Mouse (Mus musculus) limb, embryonic 13.5 days (tissue): ENCODE measurements around the gene Car5a. TPM values are rescaled to one million over a fixed set of nuclear protein-coding genes. Genes with fewer than 3 reads are reported as not detected.

ENCODE experiments used
- ATAC-seq: fragments of 200-750 bp; cut with Nextera tagmentation; 2 replicates; pipeline ENCODE4 v1.8.0; 2017; ENCODE audit warnings: low read depth, moderate number of reproducible peaks, moderate TSS enrichment; ENCODE audit not compliant: low FRiP score
- H3K27ac ChIP-seq: fragments of 300-500 bp; sonication (generic); 2 replicates; pipeline ENCODE4 v1.5.1; 2015; ENCODE audit warnings: inconsistent platforms, mild to moderate bottlenecking, moderate library complexity
- H3K27me3 ChIP-seq: fragments of 300-500 bp; sonication (generic); 2 replicates; pipeline ENCODE4 v1.6.1; 2015; ENCODE audit warnings: mild to moderate bottlenecking, inconsistent platforms
- H3K36me3 ChIP-seq: fragments of 300-500 bp; sonication (generic); 2 replicates; pipeline ENCODE4 v1.6.1; 2015; ENCODE audit warnings: inconsistent platforms, mild to moderate bottlenecking, moderate library complexity
- H3K4me1 ChIP-seq: fragments of 300-500 bp; sonication (generic); 2 replicates; pipeline ENCODE4 v1.6.1; 2015; ENCODE audit warnings: inconsistent platforms
- H3K4me2 ChIP-seq: fragments of 300-500 bp; sonication (generic); replicated peaks from 2 replicates; pipeline ENCODE4 v1.6.1; 2015; ENCODE audit warnings: inconsistent platforms, mild to moderate bottlenecking, moderate library complexity
- H3K4me3 ChIP-seq: fragments of 300-500 bp; sonication (generic); 2 replicates; pipeline ENCODE4 v1.5.1; 2015; ENCODE audit warnings: moderate library complexity, mild to moderate bottlenecking, inconsistent platforms
- H3K9ac ChIP-seq: fragments of 300-500 bp; sonication (generic); 2 replicates; pipeline ENCODE4 v1.6.1; 2015; ENCODE audit warnings: mild to moderate bottlenecking, inconsistent platforms
- H3K9me3 ChIP-seq: fragments of 300-500 bp; sonication (generic); 2 replicates; pipeline ENCODE4 v1.6.1; 2016; ENCODE audit warnings: inconsistent platforms
- WGBS: fragments of 180-500 bp; shearing (Covaris S2); methylation state at CpG from one replicate; pipeline ENCODE4 v1.1.7; 2015; 5-methylcytosine and 5-hydroxymethylcytosine counted together
- polyA plus RNA-seq: library from polyadenylated mRNA; unstranded; fragments of >200 nt; fragmentation: Nextera tagmentation; extraction: Ambion mirVana; gene quantifications from 2 replicates; pipeline ENCODE4 v1.2.1, GENCODE M21; 2015

Car5a gene
- polyA plus RNA-seq, 1 experiment from 2014 or later, result not detected

DNA sequence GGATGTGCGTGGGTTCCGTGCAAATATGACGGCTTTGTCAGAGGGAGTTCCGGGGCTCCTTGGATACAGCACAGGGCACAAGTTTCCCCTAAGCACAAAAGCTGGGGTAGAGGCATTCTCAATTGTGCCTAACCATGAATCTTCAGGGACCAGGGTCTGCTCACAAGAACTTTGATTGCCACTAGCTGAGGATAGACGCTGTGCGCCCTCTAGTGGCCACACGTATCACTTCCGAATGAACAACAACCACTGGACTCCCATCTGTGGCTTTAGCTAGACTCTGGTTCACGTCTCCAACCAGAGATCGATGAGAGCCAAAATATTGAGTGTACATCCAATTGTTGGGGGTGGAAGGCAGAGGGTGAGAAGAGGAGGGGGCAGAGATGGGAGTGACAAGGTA lies 19.1 kb downstream of the Car5a start:
- H3K4me1 ChIP-seq, result no peaks in the 10 kb centered on the region
- no peaks in the 10 kb centered on the region for H3K36me3 ChIP-seq
- no peaks in the 10 kb centered on the region for H3K27me3 ChIP-seq
- no peak overlapping the region for H3K4me2 ChIP-seq
- no peak overlapping the region for H3K4me3 ChIP-seq
- no peak for ATAC-seq
- WGBS, result 31% methylated on average over 10 of the region's 10 CpGs
- H3K9me3 ChIP-seq, result no peaks in the 10 kb centered on the region
- H3K9ac ChIP-seq, result no peak overlapping the region
- no peak overlapping the region for H3K27ac ChIP-seq

DNA sequence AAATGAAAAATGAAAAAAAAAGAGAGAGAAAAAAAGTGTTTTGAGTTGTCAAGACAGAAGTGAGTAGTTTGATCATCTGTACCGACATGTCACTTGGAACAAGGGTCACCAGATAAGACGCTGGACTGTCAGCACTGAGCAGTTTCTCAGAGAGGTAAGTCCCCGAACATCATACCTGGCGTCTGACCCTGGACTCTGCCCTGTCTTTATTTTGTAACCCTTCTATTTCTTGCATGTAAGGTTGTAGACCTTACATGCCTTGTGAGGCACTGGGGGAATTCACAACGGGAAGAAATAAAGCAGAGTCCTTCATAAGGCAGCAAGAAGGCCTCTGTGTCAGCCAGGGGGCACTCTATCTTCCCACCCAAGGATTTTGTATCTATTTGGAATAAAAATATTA lies 20.0 kb downstream of the Car5a start:
- Histone ChIP-seq H3K9me3 (no peaks in the 10 kb centered on the region), H3K9ac (no peak overlapping the region), H3K4me3 (no peak overlapping the region), H3K4me2 (no peak overlapping the region), H3K4me1 (no peaks in the 10 kb centered on the region), H3K27me3 (no peaks in the 10 kb centered on the region), H3K27ac (no peak overlapping the region), H3K36me3 (no peaks in the 10 kb centered on the region)
- no peak for ATAC-seq
- 82% methylated on average over 5 of the region's 5 CpGs for WGBS

DNA sequence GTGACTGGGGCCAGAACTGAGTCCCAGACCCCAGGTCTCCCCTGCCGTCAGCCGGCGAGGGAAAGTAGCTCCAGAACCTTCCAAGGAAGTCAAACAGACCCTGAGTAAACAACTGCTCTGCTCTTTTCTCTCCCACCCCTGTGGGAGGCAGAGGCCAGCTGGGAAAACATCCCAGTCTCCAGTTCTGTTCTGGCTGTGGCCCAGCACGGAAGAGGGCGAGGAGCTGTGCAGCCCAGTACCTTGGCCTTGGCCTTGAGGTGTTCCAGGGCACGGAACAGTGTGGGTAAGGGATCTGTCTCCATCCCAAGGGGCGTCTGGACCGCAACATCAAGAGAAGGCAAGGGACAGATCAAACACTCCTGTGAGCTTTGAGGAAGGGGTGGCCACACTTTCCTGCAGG lies 22.6 kb downstream of the Car5a start:
- no peak overlapping the region for H3K9ac ChIP-seq
- no peaks in the 10 kb centered on the region for H3K9me3 ChIP-seq
- H3K4me3 ChIP-seq, result no peak overlapping the region
- no peak overlapping the region for H3K4me2 ChIP-seq
- H3K27me3 ChIP-seq, result no peaks in the 10 kb centered on the region
- WGBS, result 68% methylated on average over 8 of the region's 8 CpGs
- no peak overlapping the region for H3K27ac ChIP-seq
- H3K36me3 ChIP-seq, result no peaks in the 10 kb centered on the region
- no peaks in the 10 kb centered on the region for H3K4me1 ChIP-seq
- ATAC-seq, result no peak

DNA sequence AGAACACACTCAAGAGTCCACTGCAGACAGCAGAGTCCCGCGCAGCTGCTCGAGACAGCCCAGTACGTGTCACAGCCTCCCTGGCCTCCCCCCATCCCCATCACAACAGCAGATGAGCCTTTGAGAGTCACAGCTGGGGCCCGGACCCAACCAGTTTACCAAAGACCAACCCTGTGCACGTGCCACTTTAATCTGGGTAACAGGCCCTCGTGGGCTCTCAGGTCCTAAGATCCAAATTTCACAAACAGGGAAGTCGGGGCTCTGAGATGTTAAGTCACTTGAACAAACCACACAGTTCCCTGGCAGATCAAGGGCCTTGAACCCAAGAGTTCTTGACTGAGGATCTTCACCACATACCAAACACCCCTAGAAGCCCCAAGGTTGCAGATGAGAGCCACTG lies 23.1 kb downstream of the Car5a start:
- no peaks in the 10 kb centered on the region for H3K9me3 ChIP-seq
- H3K4me2 ChIP-seq, result no peak overlapping the region
- H3K27me3 ChIP-seq, result no peaks in the 10 kb centered on the region
- H3K4me3 ChIP-seq, result no peak overlapping the region
- no peak for ATAC-seq
- 77% methylated on average over 8 of the region's 8 CpGs for WGBS
- no peak overlapping the region for H3K9ac ChIP-seq
- H3K36me3 ChIP-seq, result no peaks in the 10 kb centered on the region
- no peaks in the 10 kb centered on the region for H3K4me1 ChIP-seq
- no peak overlapping the region for H3K27ac ChIP-seq

DNA sequence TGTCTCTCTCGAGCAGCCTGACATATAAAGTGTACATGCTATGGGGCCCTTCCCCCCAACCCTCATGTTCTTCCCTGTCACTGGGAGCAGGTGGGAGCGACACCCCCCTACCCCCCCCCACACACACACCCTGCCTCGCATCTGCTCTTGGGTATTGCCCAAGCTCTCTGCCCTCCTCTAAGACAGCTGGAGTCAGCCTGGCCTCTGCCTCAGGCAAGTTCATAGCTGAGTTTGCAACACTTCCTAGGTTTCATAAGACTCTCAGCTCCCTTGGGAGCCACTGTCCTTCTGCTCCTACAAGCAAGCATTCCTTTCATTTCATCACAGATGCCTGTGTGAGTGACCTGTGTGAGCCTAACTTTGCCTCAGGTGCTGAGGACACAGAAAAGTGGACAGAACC lies 25.0 kb downstream of the Car5a start:
- Histone ChIP-seq H3K36me3 (no peaks in the 10 kb centered on the region), H3K27ac (no peak overlapping the region), H3K4me1 (no peaks in the 10 kb centered on the region), H3K4me2 (no peak overlapping the region), H3K4me3 (no peak overlapping the region), H3K27me3 (no peaks in the 10 kb centered on the region; the same call in 1 of the 2 replicates), H3K9ac (no peak overlapping the region), H3K9me3 (no peaks in the 10 kb centered on the region)
- ATAC-seq, result no peak
- 32% methylated on average over 3 of the region's 3 CpGs for WGBS

DNA sequence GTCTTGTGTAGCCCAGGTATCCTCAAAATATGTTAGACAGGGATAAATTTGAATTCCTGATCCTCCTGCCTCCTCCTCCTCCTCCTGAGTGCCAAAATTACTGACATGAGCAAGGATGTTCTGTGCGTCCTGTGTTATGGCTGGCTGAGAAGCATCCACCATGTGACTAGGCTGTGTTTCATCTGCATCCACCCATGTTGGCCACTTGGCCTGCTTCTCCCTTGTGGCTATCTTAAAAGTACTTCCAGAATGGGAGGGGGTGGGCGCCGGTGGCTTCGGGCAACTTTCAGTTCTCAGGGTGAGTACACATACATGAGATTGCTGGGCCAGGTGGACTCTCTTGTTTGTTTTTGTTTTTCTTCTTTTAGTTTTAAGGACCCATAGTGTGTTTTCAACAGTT lies 25.5 kb downstream of the Car5a start:
- no peak overlapping the region for H3K27ac ChIP-seq
- no peaks in the 10 kb centered on the region; the same call in 1 of the 2 replicates for H3K27me3 ChIP-seq
- H3K9me3 ChIP-seq, result no peaks in the 10 kb centered on the region
- H3K9ac ChIP-seq, result no peak overlapping the region
- H3K4me3 ChIP-seq, result no peak overlapping the region
- no peak for ATAC-seq
- H3K36me3 ChIP-seq, result no peaks in the 10 kb centered on the region
- WGBS, result 75% methylated on average over 4 of the region's 4 CpGs
- H3K4me2 ChIP-seq, result no peak overlapping the region
- no peaks in the 10 kb centered on the region for H3K4me1 ChIP-seq

DNA sequence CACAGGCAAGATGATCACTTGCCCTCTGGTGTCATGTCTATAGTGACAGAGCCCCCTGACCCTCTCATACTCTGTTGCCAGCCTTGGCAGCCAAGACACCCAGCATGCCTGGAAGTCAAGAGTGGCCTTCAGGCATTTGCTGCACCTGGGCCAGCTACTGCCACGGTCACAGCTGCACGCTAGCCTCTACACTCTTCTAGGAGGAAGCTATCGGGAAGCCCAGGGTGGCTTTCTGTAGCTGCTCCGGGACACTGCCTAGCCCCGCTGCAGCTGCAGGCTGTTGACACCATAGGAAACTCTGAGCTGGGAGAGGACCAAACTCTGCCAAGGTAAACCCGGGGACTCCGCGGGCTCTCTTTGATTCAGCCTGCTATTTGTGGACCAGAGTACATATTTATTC lies 31.3 kb downstream of the Car5a start:
- Histone ChIP-seq H3K4me2 (no peak overlapping the region), H3K27ac (no peak overlapping the region), H3K9me3 (no peaks in the 10 kb centered on the region), H3K36me3 (no peaks in the 10 kb centered on the region), H3K4me1 (0 out of 2 replicates have a peak, but pooled peaks cover under 1% of the 10 kb centered on the region), H3K9ac (no peak overlapping the region), H3K27me3 (peaks cover 6% of the 10 kb centered on the region), H3K4me3 (no peak overlapping the region)
- WGBS, result 74% methylated on average over 8 of the region's 8 CpGs
- ATAC-seq, result no peak

DNA sequence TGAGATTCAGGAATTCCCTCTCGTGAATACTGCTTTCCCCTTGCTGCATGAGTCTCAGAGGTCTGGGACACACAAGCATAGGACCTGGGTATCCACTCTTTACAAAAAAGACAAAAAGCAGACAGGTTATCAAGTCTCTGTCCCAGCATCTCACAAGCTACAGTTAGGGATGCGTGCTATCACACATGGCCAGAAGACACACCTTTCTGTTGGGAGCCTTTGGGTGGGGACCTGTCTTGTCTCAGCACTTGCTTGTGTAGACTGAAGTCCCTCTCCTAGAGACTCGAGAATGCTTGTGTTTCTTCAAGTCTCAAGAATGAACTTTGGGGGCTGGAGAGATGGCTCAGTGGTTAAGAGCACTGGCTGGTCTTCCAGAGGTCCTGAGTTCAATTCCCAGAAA lies 31.9 kb downstream of the Car5a start:
- no peaks in the 10 kb centered on the region for H3K9me3 ChIP-seq
- H3K9ac ChIP-seq, result no peak overlapping the region
- H3K36me3 ChIP-seq, result no peaks in the 10 kb centered on the region
- 71% methylated on average over 3 of the region's 3 CpGs for WGBS
- peaks cover 9% of the 10 kb centered on the region for H3K27me3 ChIP-seq
- H3K4me3 ChIP-seq, result no peak overlapping the region
- no peak overlapping the region for H3K27ac ChIP-seq
- ATAC-seq, result no peak
- H3K4me2 ChIP-seq, result no peak overlapping the region
- peaks cover 6% of the 10 kb centered on the region for H3K4me1 ChIP-seq

DNA sequence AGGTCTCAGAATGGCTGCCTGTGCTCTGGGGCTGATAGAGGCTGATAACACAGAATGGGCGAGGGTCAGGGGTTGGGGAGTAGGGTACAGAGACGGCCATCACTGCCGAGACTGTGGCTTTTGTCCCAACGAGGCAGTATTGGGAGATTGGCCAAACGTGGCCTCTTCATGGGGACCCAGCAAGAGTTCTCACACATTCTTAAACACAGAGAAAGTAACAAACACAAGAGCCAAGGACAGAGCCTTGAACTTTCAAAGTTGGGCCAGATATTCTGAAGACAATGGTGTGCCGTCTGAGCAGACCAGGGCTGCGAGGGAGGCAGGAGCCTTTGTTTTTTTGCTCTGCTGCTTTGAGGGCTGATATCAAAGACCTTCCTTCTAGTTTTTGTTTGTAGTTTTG lies 32.7 kb downstream of the Car5a start:
- no peak overlapping the region for H3K27ac ChIP-seq
- H3K4me1 ChIP-seq, result peaks cover 6% of the 10 kb centered on the region
- no peak overlapping the region for H3K4me3 ChIP-seq
- peaks cover 9% of the 10 kb centered on the region for H3K27me3 ChIP-seq
- H3K9ac ChIP-seq, result no peak overlapping the region
- no peaks in the 10 kb centered on the region for H3K36me3 ChIP-seq
- no peak for ATAC-seq
- H3K4me2 ChIP-seq, result no peak overlapping the region
- WGBS, result 69% methylated on average over 7 of the region's 7 CpGs
- no peaks in the 10 kb centered on the region for H3K9me3 ChIP-seq

DNA sequence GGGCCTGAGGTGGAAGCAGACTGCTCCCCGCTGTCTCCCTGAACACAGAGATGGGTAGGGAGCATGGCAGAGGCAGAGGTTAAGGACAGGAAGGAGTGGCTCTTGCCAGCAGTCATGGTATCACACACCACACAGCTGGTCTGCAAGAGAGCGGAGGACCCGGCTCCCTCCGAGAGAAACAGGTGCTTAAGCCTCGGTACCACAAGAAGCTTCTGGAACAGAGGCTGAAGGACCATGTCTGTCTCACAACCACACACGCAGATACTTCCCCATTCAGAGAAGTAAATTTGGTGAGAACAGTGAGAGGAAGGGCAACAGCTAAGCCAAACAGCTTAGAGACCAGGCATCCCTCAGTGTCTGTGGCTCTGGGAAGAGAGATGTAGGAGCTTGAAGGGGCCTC lies 33.3 kb downstream of the Car5a start:
- Histone ChIP-seq H3K27me3 (peaks cover 9% of the 10 kb centered on the region), H3K36me3 (no peaks in the 10 kb centered on the region), H3K4me1 (peaks cover 12% of the 10 kb centered on the region), H3K27ac (no peak overlapping the region), H3K4me3 (no peak overlapping the region), H3K9me3 (no peaks in the 10 kb centered on the region), H3K4me2 (no peak overlapping the region), H3K9ac (no peak overlapping the region)
- WGBS, result 84% methylated on average over 6 of the region's 6 CpGs
- ATAC-seq, result no peak

DNA sequence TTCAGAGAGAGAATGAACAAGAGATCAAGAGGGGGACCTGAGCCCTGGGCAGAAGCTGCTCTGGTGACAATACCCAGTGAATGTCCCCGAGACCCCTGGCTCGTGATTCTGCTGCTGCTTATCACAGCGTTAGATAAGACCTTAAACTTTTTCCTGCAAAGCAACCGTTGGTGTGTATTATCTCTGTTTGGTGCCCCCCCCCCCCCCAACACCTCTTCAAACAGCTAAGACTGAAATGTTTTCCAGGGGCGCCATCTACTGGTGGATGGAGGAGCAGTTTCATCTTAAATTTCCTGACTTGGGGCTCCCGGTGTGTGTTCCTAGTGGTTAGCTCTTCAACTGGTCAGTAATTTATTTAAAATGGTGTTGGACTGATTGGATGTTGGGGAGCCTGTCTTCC lies 35.0 kb downstream of the Car5a start:
- H3K9ac ChIP-seq, result no peak overlapping the region
- H3K4me2 ChIP-seq, result no peak overlapping the region
- no peak for ATAC-seq
- H3K4me3 ChIP-seq, result no peak overlapping the region
- H3K36me3 ChIP-seq, result no peaks in the 10 kb centered on the region
- H3K4me1 ChIP-seq, result peaks cover 23% of the 10 kb centered on the region
- 9% methylated on average over 6 of the region's 6 CpGs for WGBS
- H3K9me3 ChIP-seq, result no peaks in the 10 kb centered on the region
- H3K27ac ChIP-seq, result no peak overlapping the region
- H3K27me3 ChIP-seq, result peaks cover 9% of the 10 kb centered on the region

DNA sequence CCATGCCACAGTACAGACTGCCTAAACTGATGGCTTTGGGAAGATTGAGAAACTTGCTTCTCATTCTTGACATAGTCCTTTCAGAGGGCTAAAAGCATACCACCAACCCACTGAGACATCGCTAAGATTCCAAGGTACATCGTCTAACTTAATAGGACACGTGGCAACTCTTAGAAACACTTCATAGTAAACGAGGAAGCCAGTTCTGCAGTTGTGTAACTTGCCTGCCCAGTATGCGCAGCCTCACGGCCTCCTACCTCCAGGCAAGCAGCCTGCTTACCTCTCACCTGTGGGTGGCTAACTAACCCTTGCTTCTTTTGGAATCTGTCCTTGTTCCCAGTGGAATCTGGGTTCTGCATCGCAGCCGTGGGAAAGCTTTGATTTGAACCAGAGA lies 35.6 kb downstream of the Car5a start:
- Histone ChIP-seq H3K36me3 (no peaks in the 10 kb centered on the region), H3K27ac (no peak overlapping the region), H3K4me2 (no peak overlapping the region), H3K4me1 (peaks cover 26% of the 10 kb centered on the region), H3K9me3 (no peaks in the 10 kb centered on the region), H3K4me3 (no peak overlapping the region), H3K27me3 (peaks cover 9% of the 10 kb centered on the region), H3K9ac (no peak overlapping the region)
- ATAC-seq, result no peak
- WGBS, result 58% methylated on average over 8 of the region's 8 CpGs

DNA sequence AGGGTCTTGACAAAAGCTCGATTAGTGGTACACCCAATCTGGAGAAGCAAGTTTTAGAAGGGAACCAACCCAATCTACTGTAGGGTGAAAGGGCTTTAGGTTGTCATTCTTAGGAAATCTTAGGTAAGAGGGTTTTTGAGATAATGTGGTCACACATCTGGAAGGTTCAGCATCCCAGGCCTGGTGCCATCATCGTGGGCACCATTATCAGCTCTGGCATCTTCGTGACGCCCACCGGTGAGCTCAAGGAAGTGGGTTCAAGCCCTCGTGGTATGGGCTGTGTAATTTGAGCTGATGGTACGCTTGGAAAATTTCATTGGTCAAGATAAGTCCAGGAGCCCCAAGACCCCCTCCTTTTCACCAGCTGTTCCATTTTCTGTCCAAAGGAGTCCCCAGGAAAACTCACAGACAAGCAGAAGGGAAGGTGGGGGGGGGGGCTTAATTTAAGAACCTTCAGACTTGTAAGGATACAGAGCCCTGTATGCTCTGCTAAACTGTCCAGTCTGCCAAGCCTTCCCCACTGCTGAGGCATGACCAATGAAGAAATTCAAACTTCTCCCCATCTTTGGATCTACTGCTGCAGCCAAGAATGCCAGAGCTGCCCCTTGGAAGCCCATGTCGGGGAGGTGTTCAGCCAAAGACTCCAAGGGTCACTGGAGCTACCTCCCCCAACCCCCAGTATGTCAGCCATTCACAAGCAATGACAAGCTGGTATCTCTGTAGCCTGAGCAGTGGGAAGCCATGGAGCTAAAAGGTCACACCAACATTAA lies 36.1 kb downstream of the Car5a start:
- no peak for ATAC-seq
- peaks cover 26% of the 10 kb centered on the region for H3K4me1 ChIP-seq
- no peak overlapping the region for H3K27ac ChIP-seq
- H3K9ac ChIP-seq, result no peak overlapping the region
- no peaks in the 10 kb centered on the region for H3K9me3 ChIP-seq
- H3K36me3 ChIP-seq, result no peaks in the 10 kb centered on the region
- peaks cover 9% of the 10 kb centered on the region for H3K27me3 ChIP-seq
- peak overlapping the region; percentile 98 for H3K4me2 ChIP-seq
- 46% methylated on average over 8 of the region's 8 CpGs for WGBS
- no peak overlapping the region for H3K4me3 ChIP-seq
